Mouse (Mus musculus): ENCODE measurements around the gene Mapk8. TPM values are rescaled to one million over a fixed set of nuclear protein-coding genes. Genes with fewer than 3 reads are reported as not detected.

Mapk8 gene
- total RNA-seq, 2 experiments from 2014 or later, result 176 to 186 TPM

Other genes with a start within 250 kb of the Mapk8 start
- 1 to 10 TPM; 6.5 to 9.7 TPM for gene Arhgap22, start 233.1 kb downstream of the Mapk8 start, total RNA-seq (2021)
- 1 to 10 TPM in 1 of 2 experiments, under 1 TPM in 1; 0.30 to 1.2 TPM for gene Frmpd2, start 24.5 kb upstream of the Mapk8 start, total RNA-seq (2021)
- gene Ptpn20, start 142.0 kb upstream of the Mapk8 start, total RNA-seq (2021), result 1 to 10 TPM; 1.5 to 1.8 TPM

Measured in left cerebral cortex, postnatal 10 days (tissue).